Mouse (Mus musculus): ENCODE results near the gene Nyap1. TPM values are rescaled to one million over a fixed set of nuclear protein-coding genes. Genes with fewer than 3 reads are reported as not detected.

Nyap1 gene
- 1.3 TPM for total RNA-seq (2023)

GRCm38 (mm10) chr5:137741023-137741931 lies at the start of gene Nyap1:
Gene Nyap1 (minus strand): TSS chr5:137741607.

GRCm38 (mm10) chr5:137787151-137787928 lies 45.9 kb upstream of the Nyap1 start, which contains the start of the genes Mepce and Zcwpw1:
Gene Mepce (minus strand): TSS chr5:137787655.
Gene Zcwpw1 (plus strand): TSS chr5:137787798.

GRCm38 (mm10) chr5:137778635-137779034 lies 37.2 kb upstream of the Nyap1 start, which contains the start of gene Ppp1r35:
Gene Ppp1r35 (plus strand): TSS chr5:137778849.

GRCm38 (mm10) chr5:137745214-137746171 lies 4.1 kb upstream of the Nyap1 start, which contains the start of gene Tsc22d4:
Gene Tsc22d4 (plus strand): TSS chr5:137745730.

GRCm38 (mm10) chr5:137684294-137685123 lies 56.9 kb downstream of the Nyap1 start, which contains the start of gene Agfg2:
Gene Agfg2 (minus strand): TSS chr5:137684726.

Other genes with a start within 250 kb of the Nyap1 start
- gene Pop7, start 239.1 kb downstream of the Nyap1 start, total RNA-seq (2023), result 30.3 TPM
- gene Gigyf1, start 223.1 kb downstream of the Nyap1 start, total RNA-seq (2023), result 92.9 TPM
- gene Epo, start 208.4 kb downstream of the Nyap1 start, total RNA-seq (2023), result not detected
- gene Gnb2, start 208.1 kb downstream of the Nyap1 start, total RNA-seq (2023), result 300 TPM
- not detected for gene Actl6b, start 188.1 kb downstream of the Nyap1 start, total RNA-seq (2023)
- gene Tfr2, start 171.8 kb downstream of the Nyap1 start, total RNA-seq (2023), result not detected
- 24.1 TPM for gene Mospd3, start 140.5 kb downstream of the Nyap1 start, total RNA-seq (2023)
- 1.2 TPM for gene Pcolce, start 127.8 kb downstream of the Nyap1 start, total RNA-seq (2023)
- gene Fbxo24, start 112.6 kb downstream of the Nyap1 start, total RNA-seq (2023), result 0.34 TPM
- 171 TPM for gene Lrch4, start 112.5 kb downstream of the Nyap1 start, total RNA-seq (2023)
- gene Gm20605, start 112.4 kb downstream of the Nyap1 start, total RNA-seq (2023), result 44.2 TPM
- gene Sap25, start 100.3 kb downstream of the Nyap1 start, total RNA-seq (2023), result 81.9 TPM
- not detected for gene Irs3, start 95.9 kb downstream of the Nyap1 start, total RNA-seq (2023)
- 22.2 TPM for gene Agfg2, start 56.9 kb downstream of the Nyap1 start, total RNA-seq (2023)
- 190 TPM for gene Tsc22d4, start 4.1 kb upstream of the Nyap1 start, total RNA-seq (2023)
- 22.6 TPM for gene Ppp1r35, start 37.2 kb upstream of the Nyap1 start, total RNA-seq (2023)
- gene Mepce, start 46.0 kb upstream of the Nyap1 start, total RNA-seq (2023), result 196 TPM
- gene Zcwpw1, start 46.2 kb upstream of the Nyap1 start, total RNA-seq (2023), result 26.4 TPM
- 1.9 TPM for gene Pilra, start 94.7 kb upstream of the Nyap1 start, total RNA-seq (2023)
- gene Pilrb1, start 116.5 kb upstream of the Nyap1 start, total RNA-seq (2023), result 2.2 TPM
- 3.6 TPM for gene Pilrb2, start 130.2 kb upstream of the Nyap1 start, total RNA-seq (2023)
- gene Cyp3a13, start 180.0 kb upstream of the Nyap1 start, total RNA-seq (2023), result not detected
- not detected for gene Gjc3, start 221.5 kb upstream of the Nyap1 start, total RNA-seq (2023)
- not detected for gene Azgp1, start 239.9 kb upstream of the Nyap1 start, total RNA-seq (2023)

All from CD8-positive naive resting alpha-beta T cell, adult 57 days (primary cell).